Mouse (Mus musculus) forebrain, embryonic 15.5 days (tissue): ENCODE results near the gene Rnf220. TPM values are rescaled to one million over a fixed set of nuclear protein-coding genes. Genes with fewer than 3 reads are reported as not detected.
A peak's percentile ranks its signal among the peaks of the same experiment; 100 is the strongest.

Source experiments
- ATAC-seq: fragments of 200-750 bp; cut with Nextera tagmentation; replicated peaks from 2 replicates; pipeline ENCODE4 v1.8.0; 2017; ENCODE audit warnings: mild to moderate bottlenecking, moderate TSS enrichment, moderate library complexity
- H3K27ac ChIP-seq: fragments of 300-500 bp; sonication (generic); replicated peaks from 2 replicates; pipeline ENCODE4 v1.5.1; 2015; ENCODE audit warnings: mild to moderate bottlenecking, inconsistent platforms
- H3K27me3 ChIP-seq: fragments of 300-500 bp; sonication (generic); 2 replicates; pipeline ENCODE4 v1.6.1; 2015; ENCODE audit warnings: inconsistent platforms
- H3K36me3 ChIP-seq: fragments of 300-500 bp; sonication (generic); 2 replicates; pipeline ENCODE4 v1.6.1; 2015; ENCODE audit warnings: mild to moderate bottlenecking, inconsistent platforms
- H3K4me1 ChIP-seq: fragments of 300-500 bp; sonication (generic); 2 replicates; pipeline ENCODE4 v1.6.1; 2015; ENCODE audit warnings: inconsistent platforms
- H3K4me2 ChIP-seq: fragments of 300-500 bp; sonication (generic); replicated peaks from 2 replicates; pipeline ENCODE4 v1.6.1; 2015; ENCODE audit warnings: mild to moderate bottlenecking, inconsistent platforms
- H3K4me3 ChIP-seq: fragments of 300-500 bp; sonication (generic); 2 replicates; pipeline ENCODE4 v1.5.1; 2015; ENCODE audit warnings: mild to moderate bottlenecking, inconsistent platforms
- H3K9ac ChIP-seq: fragments of 300-500 bp; sonication (generic); replicated peaks from 2 replicates; pipeline ENCODE4 v1.6.1; 2015; ENCODE audit warnings: mild to moderate bottlenecking, inconsistent platforms
- H3K9me3 ChIP-seq: fragments of 300-500 bp; sonication (generic); 2 replicates; pipeline ENCODE4 v1.6.1; 2016; ENCODE audit warnings: inconsistent platforms
- WGBS: fragments of 180-500 bp; shearing (Covaris S2); methylation state at CpG from one replicate; pipeline ENCODE4 v1.1.7; 2015; ENCODE audit warnings: mixed read lengths; 5-methylcytosine and 5-hydroxymethylcytosine counted together
- polyA plus RNA-seq: library from polyadenylated mRNA; unstranded; fragments of >200 nt; fragmentation: Nextera tagmentation; extraction: Ambion mirVana; gene quantifications from 2 replicates; pipeline ENCODE4 v1.2.1, GENCODE M21; 2015

The Rnf220 gene
- polyA plus RNA-seq, 1 experiment from 2014 or later: 128 TPM

DNA sequence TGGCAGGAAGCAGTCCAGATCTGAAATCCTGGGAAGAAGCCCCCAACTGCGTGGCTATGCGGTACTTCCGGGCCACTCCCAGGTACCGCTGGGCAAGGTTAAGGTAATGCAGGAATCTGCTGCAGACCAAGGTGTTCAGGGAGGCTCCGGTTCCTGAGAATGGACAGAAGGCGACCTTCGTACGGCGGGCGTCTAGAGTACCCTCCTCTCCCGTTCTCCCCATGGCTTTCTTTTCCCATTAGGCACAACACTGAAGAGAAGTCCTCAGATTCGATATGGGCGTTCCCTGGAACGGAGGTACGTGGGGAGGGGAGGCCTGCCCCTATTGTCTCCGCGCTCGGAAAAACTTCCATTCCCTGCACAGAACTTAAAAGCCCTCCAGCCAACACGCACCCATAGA is 129.5 kb downstream of the Rnf220 start:
- Histone ChIP-seq H3K4me2 (no peak overlapping the region), H3K9ac (no peak overlapping the region), H3K27me3 (no peaks in the 10 kb centered on the region), H3K27ac (no peak overlapping the region), H3K36me3 (no peaks in the 10 kb centered on the region), H3K4me3 (no peak overlapping the region), H3K4me1 (peaks cover 5% of the 10 kb centered on the region), H3K9me3 (no peaks in the 10 kb centered on the region)
- 0 out of 2 replicates have a peak, but pooled peaks have one; percentile 38 for ATAC-seq
- WGBS: 75% methylated on average over 19 of the region's 19 CpGs

DNA sequence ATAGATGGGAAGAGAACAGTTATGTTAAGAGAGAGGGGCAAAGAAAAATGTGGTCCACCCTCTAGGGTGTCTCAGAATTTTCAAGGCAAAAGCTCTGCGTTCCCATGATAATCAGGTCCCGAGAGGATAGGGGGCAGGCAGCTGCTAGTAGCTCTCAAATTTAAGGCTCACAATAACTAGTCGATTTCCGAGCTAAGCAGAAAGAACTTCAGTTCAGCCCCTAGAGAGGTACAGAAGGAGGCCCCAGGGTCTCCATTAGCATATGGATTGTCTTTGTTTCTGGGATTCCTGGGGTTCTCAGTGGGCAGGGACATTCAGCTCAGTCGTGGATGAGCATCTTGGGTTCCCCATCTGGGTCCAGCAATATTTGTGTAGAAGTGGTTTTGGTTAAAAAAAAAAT is 134.8 kb downstream of the Rnf220 start:
- no peaks in the 10 kb centered on the region for H3K9me3 ChIP-seq
- H3K36me3 ChIP-seq: no peaks in the 10 kb centered on the region
- ATAC-seq: no peak
- peaks cover 18% of the 10 kb centered on the region for H3K4me1 ChIP-seq
- H3K4me3 ChIP-seq: no peak overlapping the region
- H3K27me3 ChIP-seq: no peaks in the 10 kb centered on the region
- H3K27ac ChIP-seq: no peak overlapping the region
- H3K4me2 ChIP-seq: no peak overlapping the region
- WGBS: 7% methylated on average over 5 of the region's 5 CpGs
- H3K9ac ChIP-seq: no peak overlapping the region

DNA sequence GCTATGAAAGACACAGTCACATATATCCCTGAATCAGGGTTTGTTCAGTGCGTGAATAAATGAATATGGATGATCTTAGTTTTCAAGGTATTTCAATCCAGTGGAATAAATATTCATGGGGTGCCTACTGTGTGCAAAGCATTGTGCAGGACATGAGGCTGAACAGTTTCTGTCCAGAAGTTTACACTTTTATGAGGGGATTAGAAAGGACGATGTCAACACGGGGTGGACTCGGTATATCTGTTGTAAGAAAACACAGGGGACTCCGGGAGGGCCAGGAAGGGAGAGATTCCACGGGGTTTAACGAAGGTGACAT is 135.3 kb downstream of the Rnf220 start:
- no peak overlapping the region for H3K27ac ChIP-seq
- no peak overlapping the region for H3K9ac ChIP-seq
- peak; percentile 81 for ATAC-seq
- H3K36me3 ChIP-seq: no peaks in the 10 kb centered on the region
- peaks cover 18% of the 10 kb centered on the region for H3K4me1 ChIP-seq
- H3K4me2 ChIP-seq: no peak overlapping the region
- no peak overlapping the region for H3K4me3 ChIP-seq
- WGBS: 6% methylated on average over 7 of the region's 7 CpGs
- no peaks in the 10 kb centered on the region for H3K27me3 ChIP-seq
- H3K9me3 ChIP-seq: no peaks in the 10 kb centered on the region

DNA sequence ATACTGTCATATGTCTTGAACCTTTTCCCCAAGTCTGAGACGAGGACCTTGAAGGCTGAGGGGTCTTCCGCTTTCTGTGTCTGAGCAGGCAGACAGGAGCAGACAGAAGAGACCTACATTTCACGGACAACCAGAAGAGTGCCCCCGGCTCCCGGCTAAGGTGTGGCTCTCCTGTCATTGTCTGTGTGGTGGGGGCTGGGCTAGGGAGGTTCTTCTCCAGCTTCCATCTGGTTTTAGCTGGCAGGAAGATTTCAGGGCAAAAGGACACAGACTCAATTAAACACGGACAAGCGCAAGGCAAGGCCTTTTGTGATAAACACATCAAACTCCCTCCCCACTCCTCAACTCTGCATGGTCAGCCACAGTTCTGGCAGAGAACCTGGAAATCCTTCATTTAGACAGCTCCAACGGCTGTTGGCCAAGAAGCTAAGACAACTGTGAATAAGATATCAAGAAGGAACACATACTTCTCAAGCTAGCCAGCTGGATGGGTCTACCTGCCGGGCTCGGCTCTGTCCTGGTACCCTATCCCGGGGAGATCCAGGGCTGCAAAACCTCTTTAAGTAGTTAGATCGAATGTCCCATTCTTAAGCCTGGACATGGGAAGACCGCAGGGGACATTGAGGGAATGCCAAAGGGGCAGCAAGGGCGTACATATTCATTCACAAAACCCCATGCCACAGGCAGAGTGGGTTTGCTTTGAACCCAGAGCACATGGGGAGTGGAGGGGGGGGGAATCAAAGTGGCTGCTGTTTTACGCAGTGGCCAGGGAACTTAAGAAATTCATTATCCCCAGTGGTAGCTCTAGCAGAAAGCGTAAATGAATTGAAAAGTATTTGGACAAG is 135.9 kb downstream of the Rnf220 start:
- H3K9ac ChIP-seq: no peak overlapping the region
- peak; percentile 80 for ATAC-seq
- H3K9me3 ChIP-seq: no peaks in the 10 kb centered on the region
- H3K4me2 ChIP-seq: no peak overlapping the region
- no peaks in the 10 kb centered on the region for H3K36me3 ChIP-seq
- no peaks in the 10 kb centered on the region for H3K27me3 ChIP-seq
- H3K4me3 ChIP-seq: no peak overlapping the region
- H3K27ac ChIP-seq: no peak overlapping the region
- 32% methylated on average over 16 of the region's 16 CpGs for WGBS
- peaks cover 18% of the 10 kb centered on the region for H3K4me1 ChIP-seq

DNA sequence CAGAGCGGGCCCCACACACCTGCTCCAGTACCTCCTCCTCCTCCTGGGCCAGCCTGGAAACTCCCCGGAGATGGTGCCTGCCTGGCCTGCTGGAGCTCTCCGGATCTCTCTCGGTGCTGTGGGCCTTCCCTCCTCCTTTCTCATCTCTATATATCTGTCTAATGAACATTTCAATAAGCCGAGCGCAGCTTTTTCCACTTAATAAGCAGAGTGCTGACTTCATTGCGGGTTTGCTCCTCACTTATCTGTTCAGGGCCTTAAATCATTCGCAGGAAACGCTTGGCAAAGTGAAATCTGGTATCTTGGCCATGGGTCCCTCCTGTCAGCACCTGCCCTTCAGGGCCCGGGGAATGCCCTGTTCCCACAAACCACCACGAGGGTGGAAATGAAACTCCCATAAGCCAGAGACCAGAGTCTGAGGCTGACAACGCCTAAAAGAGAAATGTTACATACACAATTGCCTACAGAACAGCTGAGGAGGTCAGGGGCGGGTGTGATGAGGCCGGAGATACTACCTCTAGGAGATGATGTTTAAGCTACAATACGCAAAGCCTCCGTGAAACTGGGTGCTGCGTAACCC is 137.0 kb downstream of the Rnf220 start:
- Histone ChIP-seq H3K9ac (no peak overlapping the region), H3K4me1 (peaks cover 18% of the 10 kb centered on the region), H3K9me3 (no peaks in the 10 kb centered on the region), H3K27ac (no peak overlapping the region), H3K36me3 (no peaks in the 10 kb centered on the region), H3K4me2 (no peak overlapping the region), H3K27me3 (no peaks in the 10 kb centered on the region), H3K4me3 (no peak overlapping the region)
- no peak for ATAC-seq
- 82% methylated on average over 17 of the region's 17 CpGs for WGBS

DNA sequence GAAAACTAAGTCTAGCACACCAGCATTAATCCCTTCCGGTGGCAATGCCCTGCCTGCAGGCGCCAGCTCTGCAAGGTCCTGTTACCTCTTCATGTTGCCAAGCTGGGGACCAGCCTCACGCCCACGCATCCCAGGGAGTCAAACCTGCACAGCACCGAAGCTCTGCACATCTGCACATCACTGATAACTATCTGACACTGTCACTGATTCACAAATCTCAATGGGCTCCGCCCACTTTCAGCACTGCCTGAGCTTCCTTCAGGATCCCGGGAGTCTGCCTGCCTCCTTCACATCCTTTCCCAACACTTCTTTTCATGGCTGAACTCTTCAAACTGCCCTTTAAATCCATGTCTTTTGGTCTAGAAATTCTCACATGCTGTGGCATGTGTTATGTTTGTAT is 138.9 kb downstream of the Rnf220 start:
- H3K9me3 ChIP-seq: no peaks in the 10 kb centered on the region
- no peak overlapping the region for H3K4me2 ChIP-seq
- H3K4me3 ChIP-seq: no peak overlapping the region
- no peak overlapping the region for H3K27ac ChIP-seq
- no peak for ATAC-seq
- WGBS: 69% methylated on average over 7 of the region's 7 CpGs
- peaks cover 18% of the 10 kb centered on the region for H3K4me1 ChIP-seq
- H3K27me3 ChIP-seq: no peaks in the 10 kb centered on the region
- H3K9ac ChIP-seq: no peak overlapping the region
- H3K36me3 ChIP-seq: no peaks in the 10 kb centered on the region

DNA sequence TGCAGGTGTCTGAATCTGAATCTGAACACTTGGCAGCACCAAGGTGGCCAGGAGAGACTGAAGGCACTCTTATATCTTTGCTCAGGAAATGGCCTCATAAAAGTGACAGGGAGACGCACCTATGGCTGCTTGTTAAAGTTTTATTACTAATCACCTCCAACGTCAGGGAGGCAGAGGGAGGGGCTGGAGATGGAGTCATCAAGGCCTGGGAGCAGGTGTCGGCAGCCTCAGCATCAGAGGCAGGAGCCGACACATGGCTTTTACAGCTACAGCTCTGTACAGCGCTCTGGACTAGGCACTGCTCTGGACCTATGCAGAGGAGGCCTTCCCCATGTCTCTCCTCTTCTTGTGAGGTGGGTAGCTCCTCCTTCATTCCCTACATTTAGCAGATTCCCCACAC is 139.7 kb downstream of the Rnf220 start:
- no peaks in the 10 kb centered on the region for H3K9me3 ChIP-seq
- H3K4me1 ChIP-seq: peaks cover 13% of the 10 kb centered on the region
- H3K4me3 ChIP-seq: no peak overlapping the region
- H3K9ac ChIP-seq: no peak overlapping the region
- WGBS: 77% methylated on average over 5 of the region's 5 CpGs
- H3K36me3 ChIP-seq: no peaks in the 10 kb centered on the region
- H3K4me2 ChIP-seq: no peak overlapping the region
- no peaks in the 10 kb centered on the region for H3K27me3 ChIP-seq
- no peak overlapping the region for H3K27ac ChIP-seq
- no peak for ATAC-seq

DNA sequence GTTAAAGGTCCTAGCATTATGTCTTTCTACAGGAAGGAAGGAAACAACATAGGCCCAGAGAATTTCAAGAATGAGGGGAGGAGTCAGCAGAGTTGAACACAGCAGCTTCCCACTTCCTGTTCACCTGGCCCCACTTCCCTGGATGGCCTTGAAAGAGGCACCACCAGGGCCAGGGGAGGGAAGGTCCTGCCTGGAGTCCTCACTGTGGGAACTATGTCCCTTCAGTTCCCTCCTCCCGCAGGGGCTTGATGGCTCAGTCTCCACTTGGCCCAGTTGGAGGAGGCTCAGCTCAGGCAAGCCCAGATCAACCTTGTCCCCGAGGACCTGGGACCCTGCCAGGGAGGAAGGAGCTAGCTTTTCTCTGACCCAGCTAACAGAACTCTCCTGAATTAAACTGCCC is 140.6 kb downstream of the Rnf220 start:
- Histone ChIP-seq H3K27ac (no peak overlapping the region), H3K4me3 (no peak overlapping the region), H3K36me3 (no peaks in the 10 kb centered on the region), H3K4me2 (no peak overlapping the region), H3K4me1 (peaks cover 6% of the 10 kb centered on the region), H3K27me3 (no peaks in the 10 kb centered on the region), H3K9ac (no peak overlapping the region), H3K9me3 (no peaks in the 10 kb centered on the region)
- 88% methylated on average over 2 of the region's 2 CpGs for WGBS
- no peak for ATAC-seq

DNA sequence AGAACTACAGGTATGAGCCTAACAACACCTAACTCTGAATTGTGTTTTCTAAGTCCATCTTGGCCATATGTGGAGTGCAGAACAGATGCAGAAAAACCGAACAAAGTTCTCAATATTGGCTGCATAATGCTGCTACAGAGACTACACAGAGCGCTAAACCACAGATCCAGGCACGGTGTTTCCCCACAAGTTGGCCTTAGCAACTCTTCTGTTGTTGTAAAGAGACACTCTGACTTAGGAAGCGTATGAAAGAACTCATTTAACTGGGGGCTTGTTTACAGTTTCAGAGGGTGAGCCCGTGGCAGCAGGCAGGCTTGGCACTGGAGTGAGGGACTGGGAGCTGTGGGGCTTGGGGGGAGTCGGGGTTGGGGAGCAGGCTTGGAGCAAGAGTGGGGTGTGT is 142.2 kb downstream of the Rnf220 start:
- Histone ChIP-seq H3K4me3 (no peak overlapping the region), H3K27ac (no peak overlapping the region), H3K9me3 (no peaks in the 10 kb centered on the region), H3K9ac (no peak overlapping the region), H3K27me3 (no peaks in the 10 kb centered on the region), H3K36me3 (no peaks in the 10 kb centered on the region), H3K4me1 (no peaks in the 10 kb centered on the region), H3K4me2 (no peak overlapping the region)
- WGBS: 67% methylated on average over 6 of the region's 6 CpGs
- no peak for ATAC-seq

DNA sequence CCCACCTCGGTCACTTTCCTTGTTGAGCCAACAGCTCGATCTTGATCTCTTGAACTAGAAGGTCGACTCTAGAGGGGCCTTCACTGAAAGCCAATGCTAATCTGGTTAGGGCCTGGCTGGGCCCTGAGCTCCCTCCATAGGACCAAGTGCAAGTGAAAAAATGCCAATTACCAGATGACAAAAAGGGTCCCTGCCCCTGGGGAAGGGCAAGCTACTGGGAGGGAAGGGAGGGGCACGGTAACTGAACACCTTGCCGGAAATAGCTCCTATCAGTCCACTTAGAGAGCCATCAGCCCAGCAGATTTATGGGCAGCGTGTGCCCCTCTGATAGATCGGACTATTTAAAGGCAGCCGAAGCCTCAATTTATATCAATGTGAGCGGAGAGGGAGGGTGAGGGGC is 143.9 kb downstream of the Rnf220 start:
- H3K27me3 ChIP-seq: no peaks in the 10 kb centered on the region
- no peak overlapping the region for H3K27ac ChIP-seq
- H3K4me1 ChIP-seq: no peaks in the 10 kb centered on the region
- H3K9me3 ChIP-seq: no peaks in the 10 kb centered on the region
- H3K36me3 ChIP-seq: no peaks in the 10 kb centered on the region
- H3K4me3 ChIP-seq: no peak overlapping the region
- WGBS: 77% methylated on average over 9 of the region's 9 CpGs
- no peak overlapping the region for H3K9ac ChIP-seq
- no peak overlapping the region for H3K4me2 ChIP-seq
- no peak for ATAC-seq

DNA sequence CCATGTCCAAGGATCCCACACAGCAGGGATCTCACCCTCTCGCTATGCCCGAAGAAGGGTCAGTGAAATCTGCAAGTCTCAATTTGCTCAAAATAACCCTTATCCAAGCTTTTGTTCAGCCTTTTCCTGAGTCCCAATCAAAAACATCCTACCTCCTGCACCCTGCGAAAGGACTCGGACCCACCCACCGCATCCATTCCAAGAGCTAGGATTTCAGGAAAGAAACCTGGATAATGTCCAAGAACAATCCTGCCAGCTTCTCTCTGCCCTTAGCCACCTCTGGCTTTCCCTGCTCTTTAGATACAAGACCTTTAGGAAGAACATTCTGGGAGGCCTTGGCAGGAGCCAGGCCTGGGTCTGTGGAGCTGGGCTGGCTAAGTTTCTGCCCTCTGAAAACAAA is 144.8 kb downstream of the Rnf220 start:
- Histone ChIP-seq H3K4me2 (no peak overlapping the region), H3K36me3 (no peaks in the 10 kb centered on the region), H3K27me3 (no peaks in the 10 kb centered on the region), H3K4me1 (no peaks in the 10 kb centered on the region), H3K9ac (no peak overlapping the region), H3K4me3 (no peak overlapping the region), H3K27ac (no peak overlapping the region), H3K9me3 (no peaks in the 10 kb centered on the region)
- 73% methylated on average over 5 of the region's 5 CpGs for WGBS
- no peak for ATAC-seq

DNA sequence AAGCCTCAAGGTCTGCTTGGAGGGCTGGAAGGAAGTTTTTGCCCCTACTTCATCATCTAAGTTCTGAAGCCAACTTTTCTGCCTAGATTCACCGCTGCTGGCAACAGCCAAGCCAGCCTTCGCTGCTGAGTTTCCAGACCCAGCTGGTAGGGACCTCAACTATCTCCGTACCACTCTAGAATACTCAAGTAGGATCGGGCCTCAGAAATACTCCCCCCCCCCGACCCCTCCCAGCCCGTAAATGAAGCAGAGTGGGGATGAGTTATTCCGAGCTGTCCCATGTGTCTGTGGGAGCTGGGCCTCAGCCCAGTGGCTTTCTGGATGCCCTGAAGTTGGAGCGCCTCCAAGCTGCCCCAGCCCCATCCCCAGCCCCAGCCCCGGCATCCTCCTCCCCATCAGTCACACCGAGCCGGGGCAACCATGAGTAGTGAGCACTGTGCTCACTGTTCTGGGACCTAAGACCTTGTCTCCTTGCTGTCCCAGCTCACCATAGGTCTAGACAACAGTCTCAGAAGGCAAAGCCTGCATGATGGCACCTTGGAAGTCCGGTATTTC is 146.6 kb downstream of the Rnf220 start:
- H3K4me3 ChIP-seq: no peak overlapping the region
- no peaks in the 10 kb centered on the region for H3K4me1 ChIP-seq
- no peaks in the 10 kb centered on the region for H3K9me3 ChIP-seq
- H3K27me3 ChIP-seq: no peaks in the 10 kb centered on the region
- H3K36me3 ChIP-seq: no peaks in the 10 kb centered on the region
- H3K4me2 ChIP-seq: no peak overlapping the region
- no peak overlapping the region for H3K27ac ChIP-seq
- no peak overlapping the region for H3K9ac ChIP-seq
- 79% methylated on average over 12 of the region's 12 CpGs for WGBS
- no peak; the same call in 1 of the 2 replicates for ATAC-seq
